Mouse (Mus musculus): ENCODE results near the gene Ank2.

- TF ChIP-seq CTCF (conservative IDR thresholded peaks at IDR 0.05; ENCODE audit: insufficient read depth, insufficient read length, low read depth, low read length) = no peak
- no peak for TF ChIP-seq POLR2A (IDR thresholded peaks at IDR 0.05; ENCODE audit: low read depth, low read length)
Measured at GRCm38 (mm10) chr3:127222086-127222485, 277.1 kb downstream of the Ank2 start.

Data from kidney, adult 2 months (tissue).